Mouse (Mus musculus) ES-Bruce4 (cell line): ENCODE data around the gene Agbl5.

Source experiments
- EP300 ChIP-seq: IDR thresholded peaks from 2 replicates; pipeline ENCODE4 v1.6.1; 2011; ENCODE audit warnings: low read depth, low read length; ENCODE audit not compliant: insufficient read depth
- POLR2A ChIP-seq: IDR thresholded peaks from one replicate; pipeline ENCODE4 v1.8.1; 2011; ENCODE audit warnings: low read length; ENCODE audit not compliant: insufficient read depth

DNA sequence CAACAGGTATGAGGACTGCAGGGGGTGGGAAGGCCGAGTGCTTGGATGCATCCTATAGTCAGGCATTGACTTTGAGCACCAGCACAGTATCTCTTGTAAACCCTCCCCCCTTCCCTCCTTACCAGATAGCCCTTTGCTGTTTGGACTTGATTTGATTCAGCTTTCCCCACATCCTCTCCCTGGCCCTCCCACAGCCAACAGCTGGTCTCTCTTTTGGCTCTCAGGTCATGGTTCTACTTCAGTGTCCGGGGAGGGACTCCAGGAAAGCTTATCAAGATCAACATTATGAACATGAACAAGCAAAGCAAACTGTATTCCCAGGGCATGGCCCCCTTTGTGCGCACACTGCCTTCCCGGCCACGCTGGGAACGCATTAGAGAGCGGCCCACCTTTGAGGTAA is 1.9 kb downstream of the Agbl5 start:
- TF ChIP-seq EP300 (no peak), POLR2A (no peak)
